9 mouse cellular contexts compared by ENCODE assay signal in the genomic region with DNA sequence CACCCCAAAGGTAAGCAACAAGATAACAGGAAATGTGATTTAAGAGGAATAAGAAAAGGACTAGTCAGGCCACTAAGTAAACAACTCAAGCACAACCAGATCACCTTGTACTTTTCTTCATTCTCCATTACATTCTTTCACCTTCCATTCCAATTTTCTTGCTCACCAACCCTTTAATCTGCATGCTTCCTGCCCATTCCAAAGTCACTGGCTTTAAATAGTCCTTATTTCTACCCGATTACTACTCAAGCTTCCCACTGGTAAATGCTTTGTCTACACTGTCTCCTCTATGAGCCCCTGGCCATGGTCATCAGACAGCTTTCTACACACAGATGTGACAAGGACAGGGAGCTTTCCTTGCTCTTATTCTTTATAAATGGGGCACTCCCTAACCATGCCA. TPM values are rescaled to one million over a fixed set of nuclear protein-coding genes. Genes with fewer than 3 reads are reported as not detected.
A peak's percentile ranks its signal among the peaks of the same experiment; 100 is the strongest.
DNase-seq lines count a peak whose midpoint lies in the region; ATAC-seq lines count a peak whose summit lies in the region.
"Had no signal": no experiment of that assay in that cellular context is flagged by ENCODE, and none has a peak within 500 bp of the region (broad histone marks: within the 10 kb centered on the region; RNA-seq: fewer than 3 reads in every experiment).

No protein-coding gene starts in this region.

- H3K4me2 ChIP-seq in hindbrain, embryonic 16.5 days (ENCODE audit: low read length): no peak overlapping the region
- H3K4me2 ChIP-seq in hindbrain, embryonic 15.5 days: peak overlapping the region; percentile 93
- H3K4me2 ChIP-seq in midbrain, embryonic 12.5 days (replicated peaks): peak overlapping the region; percentile 78

- peaks cover 26% of the 10 kb centered on the region for H3K4me1 ChIP-seq in hindbrain, embryonic 10.5 days (replicated peaks)
- peaks cover 17% of the 10 kb centered on the region for H3K4me1 ChIP-seq in hindbrain, embryonic 16.5 days (ENCODE audit: control insufficient read depth, insufficient read depth, low read depth, low read length)
- peaks cover 16% of the 10 kb centered on the region for H3K4me1 ChIP-seq in embryonic facial prominence, embryonic 10.5 days
- peaks cover 25% of the 10 kb centered on the region for H3K4me1 ChIP-seq in hindbrain, embryonic 15.5 days (replicated peaks)
- H3K4me1 ChIP-seq in midbrain, embryonic 12.5 days: peaks cover 17% of the 10 kb centered on the region

- no peaks in the 10 kb centered on the region for H3K27me3 ChIP-seq in hindbrain, embryonic 10.5 days (ENCODE audit: insufficient read depth, poor library complexity, severe bottlenecking)
- no peaks in the 10 kb centered on the region for H3K27me3 ChIP-seq in hindbrain, embryonic 16.5 days (replicated peaks; ENCODE audit: control insufficient read depth, insufficient read depth, low read length)
- H3K27me3 ChIP-seq in embryonic facial prominence, embryonic 10.5 days (replicated peaks; ENCODE audit: low read depth, poor library complexity, severe bottlenecking): no peaks in the 10 kb centered on the region
- H3K27me3 ChIP-seq in hindbrain, embryonic 15.5 days: no peaks in the 10 kb centered on the region
- no peaks in the 10 kb centered on the region for H3K27me3 ChIP-seq in midbrain, embryonic 12.5 days

- ATAC-seq in hindbrain, embryonic 16.5 days: no peak
- ATAC-seq in hindbrain, embryonic 15.5 days (ENCODE audit: low FRiP score, low read depth): no peak
- no peak for ATAC-seq in midbrain, embryonic 12.5 days (ENCODE audit: low FRiP score, low read depth)
- ATAC-seq in cerebellum, adult (ENCODE audit: insufficient number of reproducible peaks, low FRiP score, low TSS enrichment): no peak
- ATAC-seq: inflammation-experienced regulatory T-cells, adult 6 months had no signal

- no peak overlapping the region for H3K9ac ChIP-seq in hindbrain, embryonic 16.5 days (ENCODE audit: low read depth, low read length)
- H3K9ac ChIP-seq in hindbrain, embryonic 15.5 days: no peak overlapping the region
- peak overlapping the region; percentile 35; the same call in 1 of the 2 replicates for H3K9ac ChIP-seq in midbrain, embryonic 12.5 days (replicated peaks)

- 65% methylated on average over 1 of the region's 1 CpGs for WGBS in hindbrain, embryonic 10.5 days
- 64% methylated on average over 1 of the region's 1 CpGs for WGBS in hindbrain, embryonic 16.5 days
- 57% methylated on average over 1 of the region's 1 CpGs for WGBS in embryonic facial prominence, embryonic 10.5 days
- WGBS in hindbrain, embryonic 15.5 days: 69% methylated on average over 1 of the region's 1 CpGs
- WGBS in midbrain, embryonic 12.5 days: 74% methylated on average over 1 of the region's 1 CpGs

- peaks cover 39% of the 10 kb centered on the region for H3K36me3 ChIP-seq in hindbrain, embryonic 10.5 days
- peaks cover 13% of the 10 kb centered on the region for H3K36me3 ChIP-seq in hindbrain, embryonic 16.5 days (ENCODE audit: control insufficient read depth, insufficient read depth, low read length)
- H3K36me3 ChIP-seq in embryonic facial prominence, embryonic 10.5 days (replicated peaks): peaks cover 39% of the 10 kb centered on the region
- H3K36me3 ChIP-seq in hindbrain, embryonic 15.5 days: peaks cover 19% of the 10 kb centered on the region
- peaks cover 17% of the 10 kb centered on the region for H3K36me3 ChIP-seq in midbrain, embryonic 12.5 days

- no peaks in the 10 kb centered on the region for H3K9me3 ChIP-seq in hindbrain, embryonic 10.5 days
- H3K9me3 ChIP-seq in hindbrain, embryonic 16.5 days (ENCODE audit: control insufficient read depth, low read length): no peaks in the 10 kb centered on the region
- H3K9me3 ChIP-seq in embryonic facial prominence, embryonic 10.5 days: no peaks in the 10 kb centered on the region
- no peaks in the 10 kb centered on the region for H3K9me3 ChIP-seq in hindbrain, embryonic 15.5 days
- no peaks in the 10 kb centered on the region for H3K9me3 ChIP-seq in midbrain, embryonic 12.5 days

- DNase-seq in hindbrain, embryonic 10.5 days (ENCODE audit: low spot score): no peak
- no peak for DNase-seq in embryonic facial prominence, embryonic 10.5 days (ENCODE audit: low spot score)
- DNase-seq in thymus, postnatal 25 days: no peak
- no peak for DNase-seq in lung, postnatal 25 days (ENCODE audit: low spot score)

- no peak overlapping the region for H3K27ac ChIP-seq in hindbrain, embryonic 10.5 days
- H3K27ac ChIP-seq in hindbrain, embryonic 16.5 days (ENCODE audit: low read depth, low read length): no peak overlapping the region
- no peak overlapping the region for H3K27ac ChIP-seq in embryonic facial prominence, embryonic 10.5 days (replicated peaks)
- H3K27ac ChIP-seq in hindbrain, embryonic 15.5 days (replicated peaks): no peak overlapping the region
- H3K27ac ChIP-seq in midbrain, embryonic 12.5 days (replicated peaks): no peak overlapping the region

- H3K4me3 ChIP-seq in hindbrain, embryonic 10.5 days: peak overlapping the region; percentile 84
- H3K4me3 ChIP-seq in hindbrain, embryonic 16.5 days (ENCODE audit: low read length): no peak overlapping the region
- peak overlapping the region; percentile 98 for H3K4me3 ChIP-seq in embryonic facial prominence, embryonic 10.5 days
- no peak overlapping the region for H3K4me3 ChIP-seq in hindbrain, embryonic 15.5 days
- H3K4me3 ChIP-seq in midbrain, embryonic 12.5 days: no peak overlapping the region

RNA-seq across cellular contexts. Expression of a gene that starts 2.3 kb away (rescaled TPM):
- 59.3 and 70.6 TPM in 2 replicates for polyA plus RNA-seq in hindbrain, embryonic 10.5 days (2016; fragmentation: Nextera tagmentation; extraction: Ambion mirVana)
- 32.4 and 38.6 TPM in 2 replicates for polyA plus RNA-seq in hindbrain, embryonic 16.5 days (2015; fragmentation: Nextera tagmentation; extraction: Ambion mirVana)
- polyA plus RNA-seq in embryonic facial prominence, embryonic 10.5 days (2016; fragmentation: Nextera tagmentation; extraction: Ambion mirVana): 77.5 and 79.0 TPM in 2 replicates
- polyA plus RNA-seq in hindbrain, embryonic 15.5 days (2015; fragmentation: Nextera tagmentation; extraction: Ambion mirVana): 36.3 and 37.1 TPM in 2 replicates
- 52.8 and 54.9 TPM in 2 replicates for polyA plus RNA-seq in midbrain, embryonic 12.5 days (2016; fragmentation: Nextera tagmentation; extraction: Ambion mirVana)

Comparison
In these comparisons a context has a peak if more than half of its experiments do, and no peak if none do; other contexts are left out.
1. H3K4me3 ChIP-seq: peak in hindbrain, embryonic 10.5 days (single experiment) and embryonic facial prominence, embryonic 10.5 days (single experiment); none in hindbrain, embryonic 16.5 days (single experiment), hindbrain, embryonic 15.5 days (single experiment) and midbrain, embryonic 12.5 days (single experiment).